Mouse (Mus musculus) lung, adult 2 months (tissue): ENCODE results near the gene Copg1.

Source experiments
- CTCF ChIP-seq: fragments of 200-500 bp; IDR thresholded peaks from 2 replicates; pipeline ENCODE4 v1.5.1; 2011; ENCODE audit warnings: mild to moderate bottlenecking, low read length, control low read depth; ENCODE audit not compliant: insufficient read depth
- POLR2A ChIP-seq: fragments of 200-500 bp; IDR thresholded peaks from 2 replicates; pipeline ENCODE4 v1.6.1; 2011; ENCODE audit warnings: low read depth, mild to moderate bottlenecking, control low read depth, low read length, borderline replicate concordance; ENCODE audit errors: extremely low read depth

DNA sequence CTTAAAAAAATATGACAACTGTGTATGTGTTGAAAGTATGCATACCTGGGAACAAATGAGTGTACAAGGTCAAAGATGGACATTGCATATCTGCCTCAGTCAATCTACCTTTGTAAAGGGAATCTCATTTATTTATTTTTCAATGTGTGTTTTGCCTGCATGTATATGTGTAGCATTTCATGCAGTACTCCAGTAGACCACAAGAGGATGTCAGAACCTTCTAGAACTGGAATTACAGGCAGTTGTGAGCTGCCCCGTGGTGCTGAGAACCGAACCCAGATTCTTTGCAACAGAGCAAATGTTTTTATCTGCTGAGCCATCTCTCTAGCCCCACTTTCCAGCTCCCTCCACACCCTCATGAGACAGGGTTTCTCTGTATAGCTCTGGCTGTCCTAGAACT, 13.7 kb upstream of the Copg1 start:
- TF ChIP-seq POLR2A (no peak), CTCF (no peak)
